Mouse (Mus musculus) T-helper 1 cell (primary cell): ENCODE data around the gene Iqschfp.

ENCODE experiments used
- in situ Hi-C: fragments of 300-600 bp; cut with MboI, MseI; formaldehyde crosslinking; loops from one replicate; pipeline ENCODE4 v1.15.1; 2025; ENCODE audit warnings: high pct_unique_total_duplicates

Iqschfp gene

GRCm38 (mm10) chr3:68630821-68631220 lies 738.8 kb downstream of the Iqschfp start:
- in situ Hi-C loops: no loop called here

GRCm38 (mm10) chr3:68632714-68633113 lies 740.7 kb downstream of the Iqschfp start:
- in situ Hi-C loops: no loop called here

GRCm38 (mm10) chr3:68633577-68633976 lies 741.5 kb downstream of the Iqschfp start:
- in situ Hi-C loops: no loop called here

GRCm38 (mm10) chr3:68637960-68638359 lies 745.9 kb downstream of the Iqschfp start:
- in situ Hi-C loops: no loop called here

- in situ Hi-C loops: no loop called here
Measured at GRCm38 (mm10) chr3:68638703-68639102, 746.7 kb downstream of the Iqschfp start.

- in situ Hi-C loops: no loop called here
Measured at GRCm38 (mm10) chr3:68642935-68643334, 750.9 kb downstream of the Iqschfp start.

- in situ Hi-C loops: no loop called here
Measured at GRCm38 (mm10) chr3:68646387-68647130, 754.5 kb downstream of the Iqschfp start.

GRCm38 (mm10) chr3:68647282-68647681 lies 755.2 kb downstream of the Iqschfp start:
- in situ Hi-C loops: no loop called here

GRCm38 (mm10) chr3:68650251-68650650 lies 758.2 kb downstream of the Iqschfp start:
- in situ Hi-C loops: no loop called here

GRCm38 (mm10) chr3:68656607-68657352 lies 764.7 kb downstream of the Iqschfp start:
- in situ Hi-C loops: no loop called here

GRCm38 (mm10) chr3:68657589-68658245 lies 765.7 kb downstream of the Iqschfp start:
- in situ Hi-C loops: no loop called here

GRCm38 (mm10) chr3:68659996-68660395 lies 768.0 kb downstream of the Iqschfp start:
- in situ Hi-C loops: no loop called here

- in situ Hi-C loops: no loop called here
Measured at GRCm38 (mm10) chr3:68660538-68660937, 768.5 kb downstream of the Iqschfp start.

- in situ Hi-C loops: no loop called here
Measured at GRCm38 (mm10) chr3:68662386-68662785, 770.4 kb downstream of the Iqschfp start.

GRCm38 (mm10) chr3:68664337-68664736 lies 772.3 kb downstream of the Iqschfp start:
- in situ Hi-C loops: no loop called here

GRCm38 (mm10) chr3:68666377-68666776 lies 774.3 kb downstream of the Iqschfp start:
- in situ Hi-C loops: no loop called here

- in situ Hi-C loops: no loop called here
Measured at GRCm38 (mm10) chr3:68667852-68668251, 775.8 kb downstream of the Iqschfp start.

- in situ Hi-C loops: no loop called here
Measured at GRCm38 (mm10) chr3:68669418-68669974, 777.5 kb downstream of the Iqschfp start.

GRCm38 (mm10) chr3:68674721-68675120 lies 782.7 kb downstream of the Iqschfp start:
- in situ Hi-C loops: no loop called here

GRCm38 (mm10) chr3:68675216-68675835 lies 783.3 kb downstream of the Iqschfp start:
- in situ Hi-C loops: no loop called here
